Mouse (Mus musculus): ENCODE measurements around the gene Oxnad1.

DNA sequence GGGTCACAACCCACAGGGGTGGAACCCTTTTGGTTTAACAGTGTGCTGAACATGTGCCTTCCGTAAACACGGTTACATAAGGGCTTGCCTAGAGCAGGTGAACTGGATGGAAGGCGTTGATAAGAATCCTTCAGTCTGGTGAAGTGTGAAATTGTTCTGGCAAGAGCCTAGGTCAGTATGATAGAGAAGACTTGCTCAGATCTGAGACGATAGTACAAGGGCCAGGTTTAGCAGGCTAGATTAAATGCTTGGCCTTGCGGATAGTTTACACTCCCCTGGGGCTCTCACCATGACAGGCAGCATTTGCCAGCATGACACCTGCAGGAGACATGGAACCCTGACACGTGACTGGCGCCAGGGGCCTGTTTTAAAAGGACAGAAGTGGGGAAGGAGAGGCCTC, 20.5 kb downstream of the Oxnad1 start:
- TF ChIP-seq CTCF (IDR thresholded peaks at IDR 0.05; ENCODE audit: borderline replicate concordance, insufficient read depth, low read length) (no peak), POLR2A (IDR thresholded peaks at IDR 0.05; ENCODE audit: low read depth, low read length) (no peak)
